Mouse (Mus musculus) MEL (cell line): ENCODE results near the gene 1700025G04Rik. TPM values are rescaled to one million over a fixed set of nuclear protein-coding genes. Genes with fewer than 3 reads are reported as not detected.

ENCODE experiments used
- DNase-seq: peaks from one replicate; pipeline ENCODE4 v3.0.0; 2011; ENCODE audit warnings: low read depth, low spot score
- H3K27ac ChIP-seq: 2 replicates; pipeline ENCODE4 v1.5.1; 2012; ENCODE audit warnings: low read depth, mild to moderate bottlenecking, control low read depth, low read length, moderate library complexity; ENCODE audit not compliant: control insufficient read depth
- H3K27me3 ChIP-seq, 2 experiments: fragments of 150-350 bp in 1 of 2; sonication (generic) in 1 of 2; 2 replicates each; pipeline ENCODE4 v1.6.1; 2012; ENCODE audit warnings: low read length in 2 of 2, mild to moderate bottlenecking in 2 of 2, improper control_type of control experiment in 1 of 2, moderate library complexity in 1 of 2; ENCODE audit not compliant: insufficient read depth in 2 of 2, control insufficient read depth in 1 of 2
- H3K36me3 ChIP-seq, 2 experiments: 2 replicates each; pipeline ENCODE4 v1.6.1; 2012 to 2014; ENCODE audit warnings: low read length in 2 of 2, improper control_type of control experiment in 1 of 2, inconsistent platforms in 1 of 2, mild to moderate bottlenecking in 1 of 2; ENCODE audit not compliant: insufficient read depth in 2 of 2, control insufficient read depth in 1 of 2
- H3K4me1 ChIP-seq, 2 experiments: fragments of 150-350 bp in 1 of 2; sonication (generic) in 1 of 2; 2 replicates each; pipeline ENCODE4 v1.6.1; 2012; ENCODE audit warnings: low read length in 2 of 2, improper control_type of control experiment in 1 of 2, mild to moderate bottlenecking in 1 of 2; ENCODE audit not compliant: insufficient read depth in 2 of 2, control insufficient read depth in 1 of 2
- H3K4me3 ChIP-seq, 2 experiments: fragments of 150-350 bp in 1 of 2; sonication (generic) in 1 of 2; 2 replicates each; pipeline ENCODE4 v1.5.1; 2012; ENCODE audit warnings: low read depth in 2 of 2, low read length in 2 of 2, mild to moderate bottlenecking in 2 of 2, moderate library complexity in 2 of 2, control low read depth in 1 of 2, improper control_type of control experiment in 1 of 2; ENCODE audit not compliant: control insufficient read depth in 1 of 2, insufficient read depth in 1 of 2
- H3K79me2 ChIP-seq: 2 replicates; pipeline ENCODE4 v1.6.1; 2012; ENCODE audit warnings: mild to moderate bottlenecking, low read length, moderate library complexity; ENCODE audit not compliant: control insufficient read depth, poor library complexity, insufficient read depth
- H3K9ac ChIP-seq: 2 replicates; pipeline ENCODE4 v1.6.1; 2012; ENCODE audit warnings: low read depth, mild to moderate bottlenecking, control low read depth, low read length, moderate library complexity; ENCODE audit not compliant: control insufficient read depth, poor library complexity, severe bottlenecking
- H3K9me3 ChIP-seq: fragments of 150-350 bp; sonication (generic); replicated peaks from 2 replicates; pipeline ENCODE4 v1.6.1; 2012; ENCODE audit warnings: mild to moderate bottlenecking, low read length, improper control_type of control experiment, moderate library complexity; ENCODE audit not compliant: insufficient read depth
- BHLHE40 ChIP-seq: IDR thresholded peaks from 2 replicates; pipeline ENCODE4 v1.6.1; 2012; ENCODE audit warnings: low read depth, mild to moderate bottlenecking, inconsistent platforms, low read length, improper control_type of control experiment, borderline replicate concordance
- GATA1 ChIP-seq: IDR thresholded peaks from 2 replicates; pipeline ENCODE4 v1.6.1; 2011; ENCODE audit warnings: low read depth, low read length, improper control_type of control experiment
- KAT2A ChIP-seq: conservative IDR thresholded peaks from 2 replicates; pipeline ENCODE4 v1.6.1; 2012; ENCODE audit warnings: low read depth, low read length, improper control_type of control experiment, inconsistent platforms
- NRF1 ChIP-seq: IDR thresholded peaks from 2 replicates; pipeline ENCODE4 v1.6.1; 2014; ENCODE audit warnings: low read depth, mild to moderate bottlenecking, inconsistent platforms, low read length, improper control_type of control experiment, moderate library complexity; ENCODE audit not compliant: poor library complexity, insufficient read depth, severe bottlenecking
- POLR2A ChIP-seq, 2 experiments: IDR thresholded peaks; 2 replicates each; pipeline ENCODE4 v1.6.1; 2011 to 2012; ENCODE audit warnings: low read length in 2 of 2, mild to moderate bottlenecking in 2 of 2, control low read depth in 1 of 2, improper control_type of control experiment in 1 of 2, low read depth in 1 of 2, moderate library complexity in 1 of 2; ENCODE audit not compliant: control insufficient read depth in 1 of 2, insufficient read depth in 1 of 2, poor library complexity in 1 of 2
- RAD21 ChIP-seq: IDR thresholded peaks from 2 replicates; pipeline ENCODE4 v1.6.1; 2011; ENCODE audit warnings: mild to moderate bottlenecking, low read depth, low read length, improper control_type of control experiment
- SIN3A ChIP-seq: IDR thresholded peaks from 2 replicates; pipeline ENCODE4 v1.6.1; 2012; ENCODE audit warnings: low read length, improper control_type of control experiment, inconsistent platforms
- SMC3 ChIP-seq: IDR thresholded peaks from 2 replicates; pipeline ENCODE4 v1.6.1; 2011; ENCODE audit warnings: low read depth, low read length, improper control_type of control experiment
- TAL1 ChIP-seq: IDR thresholded peaks from 2 replicates; pipeline ENCODE4 v1.6.1; 2012; ENCODE audit warnings: mild to moderate bottlenecking, inconsistent platforms, low read length, moderate library complexity, mixed read lengths
- TBP ChIP-seq: IDR thresholded peaks from 2 replicates; pipeline ENCODE4 v1.8.0; 2011; ENCODE audit warnings: low read depth, low read length, improper control_type of control experiment
- UBTF ChIP-seq: IDR thresholded peaks from 2 replicates; pipeline ENCODE4 v1.6.1; 2012; ENCODE audit warnings: low read depth, mild to moderate bottlenecking, inconsistent platforms, low read length, improper control_type of control experiment, moderate library complexity, borderline replicate concordance; ENCODE audit not compliant: insufficient read depth
- USF1 ChIP-seq: IDR thresholded peaks from 2 replicates; pipeline ENCODE4 v1.6.1; 2014; ENCODE audit warnings: low read depth, mild to moderate bottlenecking, inconsistent platforms, low read length, improper control_type of control experiment, moderate library complexity
- polyA plus RNA-seq, 2 experiments: library from polyadenylated mRNA; stranded (reverse) in 1 of 2; unstranded in 1 of 2; fragments of >175 nt in 1 of 2; fragments of >200 nt in 1 of 2; gene quantifications; 2 replicates each; pipeline versions ENCODE4 v1.2.1 to v1.2.4; 2012; ENCODE audit warnings: low replicate concordance in 2 of 2, low read depth in 1 of 2; ENCODE audit not compliant: insufficient read length in 2 of 2, insufficient read depth in 1 of 2, missing spikeins in 1 of 2
- total RNA-seq: library from RNA; depleted of rRNA; stranded (reverse); fragments of 300-350 nt; gene quantifications from 2 replicates; pipeline ENCODE4 v1.2.3, GENCODE M21; 2012

1700025G04Rik gene
- total and polyA plus RNA-seq, 3 experiments, result 0.04 to 0.91 TPM; not detected in 1

DNA sequence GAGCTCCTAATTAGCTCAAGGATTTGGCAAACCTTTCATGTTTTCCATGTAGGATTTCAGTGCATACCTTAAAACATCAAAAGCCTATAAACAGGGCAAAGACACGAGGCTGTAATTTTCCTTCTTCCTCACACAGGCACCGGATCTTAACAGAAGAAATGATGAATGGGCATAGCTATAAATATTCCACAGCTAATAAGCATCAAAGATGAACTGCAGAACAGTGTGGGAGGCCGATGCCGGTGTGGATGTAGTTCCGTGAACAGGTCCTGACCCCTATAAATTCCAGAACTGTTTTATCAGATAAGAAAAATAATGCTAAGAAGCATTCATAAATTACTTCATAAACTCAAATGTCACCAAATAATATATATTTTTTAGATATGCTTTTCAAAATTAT lies 42.5 kb downstream of the 1700025G04Rik start:
- Histone ChIP-seq H3K27me3 (no peaks in the 10 kb centered on the region; a peak in 2 of 4 replicates), H3K36me3 (peaks cover 0 to 5% of the 10 kb centered on the region in 2 experiments; a peak in 1 of 4 replicates), H3K9me3 (no peaks in the 10 kb centered on the region), H3K27ac (no peak overlapping the region), H3K4me1 (peaks cover 0 to 8% of the 10 kb centered on the region in 2 experiments; a peak in 2 of 4 replicates), H3K9ac (no peak overlapping the region), H3K79me2 (no peaks in the 10 kb centered on the region), H3K4me3 (no peak overlapping the region)
- no peak for TF ChIP-seq POLR2A (IDR thresholded peaks at IDR 0.05; ENCODE audit: control insufficient read depth in 1 of 2, insufficient read depth in 1 of 2, low read depth in 1 of 2, low read length in 2 of 2, poor library complexity in 1 of 2)
- no peak for TF ChIP-seq GATA1
- no peak for TF ChIP-seq USF1
- TF ChIP-seq UBTF, result no peak
- no peak for TF ChIP-seq SMC3
- TF ChIP-seq TAL1, result no peak
- DNase-seq, result no peak

DNA sequence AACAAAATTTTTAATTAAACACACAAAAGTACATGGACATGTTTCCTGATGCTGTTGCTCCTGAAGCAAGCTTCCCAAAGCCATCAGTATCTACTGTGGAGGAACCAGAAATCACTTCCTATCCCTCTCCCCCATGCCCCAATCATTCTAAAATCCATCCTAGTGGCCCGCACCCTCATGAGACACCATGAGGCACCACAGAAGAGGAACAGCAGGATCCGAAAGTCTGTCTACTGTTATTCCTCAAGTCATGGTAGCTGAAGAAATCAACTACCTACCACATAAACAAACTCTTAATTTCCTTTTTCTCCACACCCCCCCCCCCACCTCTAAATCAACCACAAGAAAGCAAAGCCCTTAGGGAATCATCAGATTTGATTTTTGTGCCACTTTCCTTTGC lies 46.5 kb downstream of the 1700025G04Rik start:
- DNase-seq, result no peak

DNA sequence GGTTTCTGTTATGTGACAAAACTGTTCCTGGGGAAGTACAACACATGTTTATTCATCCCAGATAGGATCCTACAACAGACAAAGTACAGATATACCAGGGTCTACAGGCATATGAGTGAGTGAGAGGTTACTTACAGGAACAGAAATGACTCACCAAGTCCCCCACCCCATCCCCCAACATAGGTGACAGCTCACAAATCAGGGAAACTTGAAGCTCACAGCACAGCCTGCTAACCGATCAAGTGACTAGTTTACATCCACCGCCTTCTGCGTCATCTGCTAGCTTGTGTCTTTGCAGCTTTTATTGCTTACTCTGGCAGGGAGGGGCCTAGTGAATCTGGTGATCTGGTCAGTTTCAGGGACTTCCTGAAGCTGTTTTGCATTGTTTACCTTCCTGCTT lies 47.5 kb downstream of the 1700025G04Rik start:
- no peaks in the 10 kb centered on the region for H3K79me2 ChIP-seq
- peaks cover 0 to 4% of the 10 kb centered on the region in 2 experiments; a peak in 2 of 4 replicates for H3K36me3 ChIP-seq
- no peaks in the 10 kb centered on the region for H3K27me3 ChIP-seq
- H3K4me3 ChIP-seq, result no peak overlapping the region
- H3K9me3 ChIP-seq, result no peaks in the 10 kb centered on the region
- no peak for DNase-seq
- H3K27ac ChIP-seq, result no peak overlapping the region
- no peak for TF ChIP-seq NRF1
- no peak for TF ChIP-seq TBP
- no peak for TF ChIP-seq BHLHE40
- no peak for TF ChIP-seq KAT2A
- TF ChIP-seq RAD21, result no peak
- H3K9ac ChIP-seq, result no peak overlapping the region
- H3K4me1 ChIP-seq, result peaks cover 0 to 5% of the 10 kb centered on the region in 2 experiments; a peak in 2 of 4 replicates

More for the DNA sequence above, 46.5 kb downstream of the 1700025G04Rik start:
- no peak overlapping the region for H3K4me3 ChIP-seq
- peaks cover 0 to 4% of the 10 kb centered on the region in 2 experiments; a peak in 2 of 4 replicates for H3K36me3 ChIP-seq
- H3K27me3 ChIP-seq, result no peaks in the 10 kb centered on the region; a peak in 1 of 4 replicates
- no peaks in the 10 kb centered on the region for H3K79me2 ChIP-seq
- no peak overlapping the region for H3K9ac ChIP-seq
- no peak overlapping the region for H3K27ac ChIP-seq
- no peaks in the 10 kb centered on the region for H3K9me3 ChIP-seq
- H3K4me1 ChIP-seq, result peaks cover 0 to 5% of the 10 kb centered on the region in 2 experiments; a peak in 2 of 4 replicates
- no peak for TF ChIP-seq SIN3A
